Mouse (Mus musculus) bone marrow macrophage, adult 2 months (primary cell): ENCODE measurements around the gene Pou3f1.

Experiments used
- CTCF ChIP-seq: IDR thresholded peaks from 2 replicates; pipeline ENCODE4 v1.5.1; 2012; ENCODE audit warnings: low read depth, mild to moderate bottlenecking, low read length, moderate library complexity
- POLR2A ChIP-seq: IDR thresholded peaks from 2 replicates; pipeline ENCODE4 v1.6.1; 2012; ENCODE audit warnings: mild to moderate bottlenecking, low read depth, low read length, borderline replicate concordance

DNA sequence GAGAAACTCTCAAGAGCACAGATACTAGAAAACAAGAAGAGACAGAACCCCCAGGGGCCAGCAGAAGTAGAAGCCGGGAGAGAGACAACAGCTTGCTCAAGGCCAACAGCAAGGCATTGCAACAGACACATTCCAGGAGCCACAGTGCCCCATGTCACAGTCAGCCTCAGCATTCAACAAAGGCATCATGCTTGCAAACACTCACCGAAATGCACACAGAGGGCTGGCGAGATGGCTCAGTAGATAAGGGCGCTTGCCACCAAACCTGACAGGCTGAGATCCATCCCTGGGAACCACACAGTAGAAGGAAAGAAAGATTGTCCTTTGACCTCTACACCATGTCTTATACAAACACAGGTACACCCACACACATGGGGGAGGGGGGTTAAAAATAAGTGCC lies 44.8 kb upstream of the Pou3f1 start:
- TF ChIP-seq CTCF (no peak), POLR2A (no peak)
